Mouse (Mus musculus) activated CD4-positive, CD25-positive, alpha-beta regulatory T cell, adult 4 months (primary cell): Measurements from ENCODE around the gene Tsnax. TPM values are rescaled to one million over a fixed set of nuclear protein-coding genes. Genes with fewer than 3 reads are reported as not detected.

ENCODE experiments used
- ATAC-seq: one replicate; pipeline ENCODE4 v1.8.0; 2017
- polyA plus RNA-seq, 2 experiments: library from polyadenylated mRNA; unstranded; fragments of 100-300 nt; shearing (Covaris generic); gene quantifications; one replicate each; pipeline ENCODE4 v1.2.1; 2017

Tsnax gene
- polyA plus RNA-seq, 2 experiments from 2014 or later = 67.9 to 73.2 TPM

DNA sequence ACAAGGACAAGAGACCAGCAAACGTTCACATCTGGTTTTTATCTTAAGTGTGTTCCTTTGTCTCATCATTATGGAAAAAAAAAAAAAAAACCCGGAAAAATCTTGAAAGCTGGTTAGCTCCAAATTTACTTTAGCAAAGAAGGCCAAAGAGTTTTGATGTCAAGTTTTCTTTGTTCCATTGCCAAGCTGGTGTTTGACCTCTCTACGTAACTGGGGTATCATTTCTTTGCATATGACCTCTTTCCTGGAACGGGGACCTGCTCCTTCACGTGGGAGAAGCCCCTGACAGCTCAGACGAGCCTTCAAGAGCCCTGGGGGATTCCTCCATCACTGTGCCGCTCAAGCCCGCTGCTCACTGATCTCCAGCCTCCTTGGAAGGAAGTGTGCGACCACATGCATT lies 31.1 kb downstream of the Tsnax start:
- ATAC-seq = no peak

DNA sequence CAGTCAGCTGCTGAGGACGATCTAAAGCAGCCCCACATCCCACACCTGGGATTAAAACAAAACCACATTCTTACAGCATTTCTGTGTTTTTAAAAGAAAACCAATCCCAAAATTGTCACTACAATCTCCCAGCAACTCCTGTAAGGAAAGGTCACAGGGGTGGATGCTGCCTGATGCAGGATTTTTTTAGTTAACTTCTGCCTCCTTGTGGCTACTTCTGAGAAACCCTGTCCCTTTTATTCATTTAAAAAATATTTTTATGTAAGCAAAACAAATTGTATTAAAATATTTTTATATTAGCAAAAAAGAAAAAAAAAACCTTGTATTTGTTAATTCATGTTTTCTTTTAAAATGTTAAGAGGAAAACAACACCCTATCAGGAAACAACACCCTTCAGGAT lies 33.0 kb downstream of the Tsnax start:
- no peak for ATAC-seq

DNA sequence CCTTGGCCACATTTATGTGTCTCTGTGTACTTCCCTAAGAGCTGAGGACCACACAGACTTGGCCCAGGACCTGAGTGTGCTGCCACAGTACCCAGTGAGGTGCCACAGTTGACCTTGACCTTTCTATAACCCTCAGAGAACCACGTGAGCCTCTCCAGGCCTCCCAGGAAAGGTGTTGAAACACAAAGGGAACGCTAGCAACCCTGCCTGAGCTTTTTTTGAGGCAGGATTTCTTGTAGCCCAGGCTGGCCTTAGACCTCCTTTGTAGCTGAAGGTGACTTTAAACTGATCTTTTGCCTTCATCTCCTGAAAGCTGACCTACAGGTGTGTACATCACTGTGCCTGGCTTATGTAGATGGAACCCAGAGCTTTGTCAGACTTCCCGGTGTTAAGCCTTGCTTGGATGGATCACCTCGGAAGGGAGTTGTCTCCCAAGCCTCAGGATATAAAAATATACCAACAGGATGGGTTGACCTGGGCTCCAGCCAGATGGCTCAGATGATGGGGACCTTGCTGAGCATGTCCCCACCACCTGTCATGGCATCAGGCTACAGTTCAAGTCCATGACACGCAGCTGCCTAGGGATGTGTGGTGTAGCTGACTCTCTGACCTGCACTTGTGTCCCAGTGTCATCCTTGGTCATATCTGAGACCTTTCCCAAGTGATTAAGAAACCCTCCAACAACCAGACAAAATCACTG lies 36.4 kb downstream of the Tsnax start:
- no peak for ATAC-seq

DNA sequence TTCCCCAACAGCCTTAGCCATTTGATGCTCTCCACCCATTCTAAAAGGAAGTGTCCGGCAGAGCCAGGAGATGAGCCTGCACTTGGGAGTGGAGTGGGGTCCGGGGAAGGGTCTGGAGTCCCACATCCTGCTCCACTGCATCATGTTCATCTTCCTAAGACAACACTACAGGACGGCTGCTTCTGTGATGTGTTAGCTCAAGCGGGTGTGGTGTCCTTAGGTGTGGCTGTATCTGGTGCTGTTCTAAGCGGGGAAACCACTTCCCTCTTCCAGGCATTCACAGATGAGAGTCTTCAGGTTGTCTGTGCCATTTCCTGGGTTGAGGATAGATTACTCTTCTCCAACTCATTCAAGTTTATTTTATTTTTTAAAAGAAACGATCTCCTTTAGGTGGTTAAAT lies 37.0 kb downstream of the Tsnax start:
- no peak for ATAC-seq

DNA sequence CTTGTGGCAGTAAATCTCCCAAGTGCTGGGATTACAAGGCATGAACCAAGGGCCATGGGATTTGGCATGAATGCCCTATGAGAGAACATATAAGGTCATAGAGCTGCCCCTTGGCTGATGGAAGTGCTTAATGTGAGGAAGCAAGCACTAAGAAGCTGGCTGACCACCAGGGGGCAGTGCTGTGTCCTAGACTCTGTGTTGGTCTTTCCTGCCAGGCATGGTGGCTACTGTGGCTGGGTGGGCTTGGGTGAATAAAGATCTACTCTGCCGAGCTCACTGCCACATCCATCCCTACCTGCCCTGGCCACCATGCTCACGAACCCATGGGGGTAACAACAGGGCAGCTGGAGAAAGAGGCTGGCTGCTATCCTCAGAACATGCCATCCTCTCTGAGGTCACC lies 39.2 kb downstream of the Tsnax start:
- peak; percentile 42 for ATAC-seq

GRCm38 (mm10) chr8:125053505-125054435 lies 41.0 kb downstream of the Tsnax start, which contains the start of gene Disc1:
Gene Disc1, plus strand, starts transcription at chr8:125054195.
- no peak for ATAC-seq

GRCm38 (mm10) chr8:125054436-125054810 lies 41.6 kb downstream of the Tsnax start:
- peak; percentile 80 for ATAC-seq

DNA sequence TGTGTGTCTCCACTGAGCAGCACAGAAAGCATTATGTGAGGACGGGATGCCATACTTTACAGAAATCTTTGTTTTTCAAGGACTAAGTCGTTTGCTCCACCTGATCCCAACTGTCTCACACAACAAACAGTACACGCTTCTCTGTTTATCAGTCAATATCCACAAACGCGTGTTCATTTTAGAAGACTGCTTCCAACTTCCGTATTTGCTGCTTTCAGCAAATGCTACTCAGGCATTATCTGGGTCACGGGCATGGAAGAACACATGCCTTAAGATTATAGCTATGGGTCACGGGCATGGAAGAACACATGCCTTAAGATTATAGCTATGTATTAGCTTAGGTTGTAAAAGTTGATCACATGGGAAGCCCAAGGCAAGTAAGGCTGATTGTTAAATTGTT lies 48.1 kb downstream of the Tsnax start:
- ATAC-seq = no peak

- ATAC-seq = no peak
Measured at GRCm38 (mm10) chr8:125065596-125065995, 52.8 kb downstream of the Tsnax start.

DNA sequence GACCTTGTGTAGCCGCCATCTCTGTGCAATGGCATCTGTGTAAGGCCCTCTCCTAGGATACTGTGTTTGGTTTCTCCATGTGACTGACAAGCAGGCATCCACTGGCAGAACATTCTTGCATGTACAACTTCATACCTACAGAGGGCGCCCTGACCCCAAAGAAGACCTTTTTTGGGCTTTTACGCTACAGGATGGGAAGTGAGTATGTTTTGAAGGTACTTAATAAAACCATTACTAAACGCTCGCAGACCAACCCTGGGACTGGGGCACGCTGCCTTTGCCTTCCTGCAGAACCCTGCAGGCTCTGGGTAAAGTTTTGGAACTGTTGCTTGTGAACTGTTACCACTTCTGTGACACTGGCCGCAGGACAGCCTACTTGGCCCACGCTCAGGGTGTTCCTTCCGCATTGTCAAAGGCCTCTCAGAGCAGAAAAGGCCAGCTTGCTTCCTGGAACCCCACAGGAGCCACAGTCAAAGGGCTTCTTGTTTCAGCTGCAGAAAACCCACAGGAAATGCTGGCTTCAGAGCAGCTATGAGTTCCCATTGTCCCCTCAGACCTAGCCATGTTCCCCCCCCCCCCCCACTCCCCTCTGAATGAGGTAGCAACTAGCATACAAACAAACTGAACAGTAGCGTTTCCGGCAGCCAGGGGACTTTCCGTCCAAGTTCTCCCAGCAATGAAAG lies 54.3 kb downstream of the Tsnax start:
- ATAC-seq = peak; percentile 66

GRCm38 (mm10) chr8:125067596-125067960 lies 54.8 kb downstream of the Tsnax start:
- ATAC-seq = peak; percentile 85

GRCm38 (mm10) chr8:125068146-125068905 lies 55.5 kb downstream of the Tsnax start:
- ATAC-seq = no peak

- no peak for ATAC-seq
Measured at GRCm38 (mm10) chr8:125069304-125069703, 56.5 kb downstream of the Tsnax start.

DNA sequence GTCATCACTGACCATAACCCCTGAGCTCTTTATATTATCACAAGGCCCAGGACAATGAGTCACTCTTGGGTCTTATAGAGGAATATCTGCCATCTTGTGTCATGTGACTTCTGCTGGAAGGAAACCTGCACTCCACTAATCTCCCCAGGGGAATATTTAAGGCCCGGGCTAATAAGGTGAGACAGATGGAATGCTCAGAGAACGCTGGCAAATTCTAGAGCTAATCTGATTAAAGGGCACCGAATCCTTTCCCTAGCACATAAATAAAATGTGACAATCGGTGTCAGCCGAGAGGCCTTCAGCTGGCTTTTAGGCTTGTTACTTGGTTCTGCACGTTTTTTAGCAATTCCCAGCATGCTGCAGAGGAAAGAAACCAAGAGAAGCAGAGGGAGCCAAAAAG lies 56.9 kb downstream of the Tsnax start:
- ATAC-seq = no peak

DNA sequence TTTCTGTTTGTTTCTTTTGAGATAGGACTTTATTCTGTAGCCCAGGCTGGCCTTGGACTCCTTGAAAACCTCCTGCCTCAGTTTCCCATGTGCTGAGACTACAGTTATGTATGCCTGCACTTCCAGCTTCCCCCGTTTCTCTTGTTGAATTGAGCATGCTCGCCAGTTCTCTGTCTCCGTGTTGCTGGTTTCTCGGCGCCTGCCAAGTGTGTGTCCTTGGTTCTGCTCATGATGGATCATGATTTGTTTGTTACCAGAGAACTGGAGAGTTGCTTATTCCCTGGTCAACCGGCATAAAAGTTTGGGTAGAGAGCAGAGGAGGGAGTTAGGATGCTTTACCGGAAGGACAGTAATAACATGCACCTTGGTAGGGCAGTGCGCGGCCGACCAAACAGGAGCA lies 61.3 kb downstream of the Tsnax start:
- ATAC-seq = no peak

DNA sequence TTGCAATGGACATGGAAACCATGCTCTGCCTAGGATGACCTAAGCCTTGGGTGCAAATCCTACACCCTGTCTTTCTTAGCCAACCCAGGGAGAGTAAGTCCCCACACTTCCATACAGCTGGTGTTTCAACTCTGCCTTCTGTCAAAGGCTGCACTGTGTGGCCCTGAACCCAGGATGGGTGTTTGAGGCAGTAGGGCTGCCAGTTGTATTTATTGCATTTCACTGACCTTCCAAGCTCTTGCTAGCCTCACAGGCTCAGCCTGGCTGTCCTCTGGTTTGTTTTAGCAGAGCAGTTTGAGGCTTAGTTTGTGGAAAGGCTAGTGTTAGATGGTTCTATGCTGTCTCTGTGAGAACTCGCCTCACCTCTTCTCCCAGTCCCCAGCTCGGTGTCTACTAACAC lies 61.8 kb downstream of the Tsnax start:
- no peak for ATAC-seq

DNA sequence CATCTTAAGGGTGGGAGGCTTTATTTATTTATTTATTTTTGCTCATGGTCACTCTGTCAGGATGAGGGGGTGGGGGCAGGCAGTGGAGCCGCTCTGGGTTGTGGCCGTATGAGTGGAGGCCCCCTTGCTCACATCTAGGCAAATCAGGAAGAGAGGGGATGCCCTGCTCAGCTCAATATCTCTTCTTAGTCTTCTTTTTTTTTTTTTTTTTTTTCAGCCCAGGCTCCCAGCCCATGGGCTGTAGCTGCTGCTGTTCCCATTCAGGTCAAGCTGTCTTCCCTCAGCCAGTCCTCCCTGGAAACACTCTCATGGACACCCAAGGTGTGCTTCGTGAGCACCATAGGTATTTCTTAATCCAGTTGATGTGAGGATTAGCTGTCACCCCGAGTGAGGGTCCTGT lies 62.6 kb downstream of the Tsnax start:
- no peak for ATAC-seq

DNA sequence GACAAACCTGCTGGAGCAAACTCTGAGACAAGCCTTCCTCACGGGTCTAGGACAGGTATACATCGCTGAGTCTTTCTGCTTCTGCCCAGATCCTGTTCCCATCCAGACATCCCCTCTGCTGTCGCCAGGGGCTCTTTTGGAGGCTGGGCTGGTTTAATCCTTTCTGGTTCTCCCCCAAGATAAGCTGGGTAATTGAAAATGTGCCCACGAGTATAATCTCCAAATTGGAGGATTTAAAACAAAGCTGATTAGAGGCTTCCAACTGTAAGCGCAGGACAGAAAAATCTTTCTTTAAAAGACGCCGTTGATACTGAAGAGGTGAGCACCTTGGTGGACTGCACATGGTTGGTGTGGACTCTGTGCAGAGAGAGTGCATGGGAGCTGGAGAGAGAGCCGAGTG lies 64.5 kb downstream of the Tsnax start:
- ATAC-seq = no peak

- ATAC-seq = no peak
Measured at GRCm38 (mm10) chr8:125078771-125079384, 66.1 kb downstream of the Tsnax start.

- peak; percentile 32 for ATAC-seq
Measured at GRCm38 (mm10) chr8:125080388-125081344, 67.9 kb downstream of the Tsnax start.

- ATAC-seq = no peak
Measured at GRCm38 (mm10) chr8:125083746-125084145, 70.9 kb downstream of the Tsnax start.
